Mouse (Mus musculus): ENCODE measurements around the gene Exosc7. TPM values are rescaled to one million over a fixed set of nuclear protein-coding genes. Genes with fewer than 3 reads are reported as not detected.

Exosc7 gene
- total RNA-seq, 1 experiment from 2014 or later: 36.2 TPM

DNA sequence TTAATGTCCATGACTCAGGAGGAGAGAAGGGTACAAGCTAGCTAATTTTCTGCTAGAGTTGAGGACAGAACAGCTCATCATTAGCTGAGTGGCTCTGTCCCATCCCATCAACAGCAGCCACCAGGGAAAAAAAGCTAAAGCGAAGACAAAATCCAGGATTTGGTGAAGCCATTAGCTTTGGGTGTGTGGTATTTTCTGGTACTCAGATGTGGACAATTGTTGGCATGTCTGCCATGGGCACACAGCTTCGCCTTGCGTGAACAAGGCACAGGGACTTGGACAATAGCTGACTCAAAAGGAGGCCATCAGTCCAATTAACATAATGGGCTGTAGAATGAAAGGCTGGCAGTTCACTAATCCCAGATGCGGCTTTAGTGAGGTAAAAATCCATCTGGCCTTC, 61.3 kb downstream of the Exosc7 start:
- no peak for ATAC-seq (replicated peaks; ENCODE audit: insufficient number of reproducible peaks, low FRiP score, low TSS enrichment, poor library complexity, severe bottlenecking)

DNA sequence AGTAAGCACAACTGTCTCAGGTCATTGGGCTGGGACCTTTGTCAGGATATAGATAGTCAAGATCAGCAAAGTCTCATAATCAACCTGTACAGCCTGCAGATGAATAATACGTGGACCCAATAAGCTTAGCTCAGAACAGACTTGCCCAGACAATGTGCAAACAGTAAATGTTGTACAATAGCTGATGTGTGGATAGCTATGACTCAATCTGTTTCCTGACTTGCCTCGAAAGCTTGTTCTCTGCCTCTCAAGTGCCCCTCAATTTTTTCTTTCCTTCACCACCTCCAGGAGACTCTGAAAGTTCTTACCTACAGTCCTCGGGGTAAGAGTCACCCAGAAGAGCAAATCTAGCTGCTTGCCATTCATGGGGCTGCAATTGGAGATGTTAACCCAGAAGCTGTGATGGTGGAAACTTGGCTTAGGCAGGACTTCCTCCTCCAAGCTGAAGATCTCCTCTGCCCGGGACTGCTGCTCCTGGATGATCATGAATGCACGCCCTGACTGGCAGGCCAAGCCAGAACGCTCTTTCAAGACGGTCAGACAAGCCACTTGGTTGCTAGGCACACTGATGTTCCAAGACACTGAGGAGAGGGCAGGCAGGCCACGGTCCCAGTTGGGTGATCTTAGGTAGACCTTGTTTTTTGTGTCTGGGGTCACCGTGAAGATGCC, 64.5 kb downstream of the Exosc7 start:
- no peak for ATAC-seq (replicated peaks; ENCODE audit: insufficient number of reproducible peaks, low FRiP score, low TSS enrichment, poor library complexity, severe bottlenecking)

DNA sequence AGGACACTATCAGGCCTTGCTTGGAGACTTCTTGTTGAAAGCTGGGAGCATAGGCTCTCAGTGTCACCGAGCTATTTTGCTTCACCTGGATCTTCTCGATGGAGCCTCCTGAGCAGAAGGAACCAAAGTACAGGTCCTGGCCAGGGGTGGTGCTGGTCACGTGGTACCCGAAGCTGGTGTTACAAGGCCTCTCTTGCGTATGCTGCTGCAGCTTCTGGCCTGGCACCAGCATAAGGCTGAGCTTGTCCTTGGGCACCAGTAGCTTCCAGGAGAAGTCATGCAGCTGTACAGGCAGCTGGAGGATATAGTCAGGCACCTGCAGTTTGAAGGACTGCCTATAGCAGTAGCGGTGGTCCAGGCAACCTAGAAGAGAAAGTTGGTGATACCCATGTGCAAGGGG, 67.0 kb downstream of the Exosc7 start:
- no peak for ATAC-seq (replicated peaks; ENCODE audit: insufficient number of reproducible peaks, low FRiP score, low TSS enrichment, poor library complexity, severe bottlenecking)

- ATAC-seq (replicated peaks; ENCODE audit: insufficient number of reproducible peaks, low FRiP score, low TSS enrichment, poor library complexity, severe bottlenecking): no peak
Measured at GRCm38 (mm10) chr9:123183226-123183625, 70.2 kb downstream of the Exosc7 start.

GRCm38 (mm10) chr9:123185546-123185945, 72.5 kb downstream of the Exosc7 start:
- ATAC-seq (replicated peaks; ENCODE audit: insufficient number of reproducible peaks, low FRiP score, low TSS enrichment, poor library complexity, severe bottlenecking): no peak

Other genes with a start within 250 kb of the Exosc7 start
- 75.8 to 125 TPM (median 95.0 TPM) in 3 replicates for gene Zfp445, start 247.2 kb upstream of the Exosc7 start, total RNA-seq (2017)
- gene Zkscan7, start 227.5 kb upstream of the Exosc7 start, total RNA-seq (2017): 3.0 to 13.1 TPM (median 4.2 TPM) in 3 replicates
- 2.0 to 2.2 TPM (median 2.0 TPM) in 3 replicates for gene Zfp105, start 190.1 kb upstream of the Exosc7 start, total RNA-seq (2017)
- gene 1110059G10Rik, start 162.2 kb upstream of the Exosc7 start, total RNA-seq (2017): 31.8 to 48.4 TPM (median 37.1 TPM) in 3 replicates
- gene Kif15, start 162.2 kb upstream of the Exosc7 start, total RNA-seq (2017): 7.2 to 11.6 TPM (median 8.7 TPM) in 3 replicates
- gene Tmem42, start 91.9 kb upstream of the Exosc7 start, total RNA-seq (2017): 3.2 to 5.0 TPM (median 3.9 TPM) in 3 replicates
- 0.97 to 1.4 TPM in 2 of 3 replicates, not detected in the other for gene Tgm4, start 78.5 kb upstream of the Exosc7 start, total RNA-seq (2017)
- 24.3 to 35.1 TPM (median 30.6 TPM) in 3 replicates for gene Zdhhc3, start within 50 bp of the Exosc7 start, total RNA-seq (2017)
- gene Clec3b, start 37.7 kb downstream of the Exosc7 start, total RNA-seq (2017): not detected in 3 replicates
- not detected in 3 replicates for gene Cdcp1, start 102.8 kb downstream of the Exosc7 start, total RNA-seq (2017)
- 0.57 to 1.3 TPM (median 1.2 TPM) in 3 replicates for gene Tmem158, start 147.5 kb downstream of the Exosc7 start, total RNA-seq (2017)